Mouse (Mus musculus) embryonic facial prominence, embryonic 13.5 days (tissue): ENCODE measurements around the gene Tmem185a. TPM values are rescaled to one million over a fixed set of nuclear protein-coding genes. Genes with fewer than 3 reads are reported as not detected.
"Not testable (repeated sequence)": the region's sequence is repeated elsewhere in the genome, so short reads cannot be mapped to it uniquely, and the experiment has no call there.

Source experiments
- ATAC-seq: fragments of 200-750 bp; cut with Nextera tagmentation; 2 replicates; pipeline ENCODE4 v1.8.0; 2017; ENCODE audit warnings: low read depth; ENCODE audit not compliant: insufficient number of reproducible peaks, insufficient read depth, low FRiP score, low TSS enrichment
- H3K27ac ChIP-seq: fragments of 300-500 bp; sonication (generic); 2 replicates; pipeline ENCODE4 v1.5.1; 2015; ENCODE audit warnings: moderate library complexity, mild to moderate bottlenecking, inconsistent platforms
- H3K27me3 ChIP-seq: fragments of 300-500 bp; sonication (generic); 2 replicates; pipeline ENCODE4 v1.6.1; 2015; ENCODE audit warnings: mild to moderate bottlenecking, inconsistent platforms
- H3K36me3 ChIP-seq: fragments of 300-500 bp; sonication (generic); 2 replicates; pipeline ENCODE4 v1.6.1; 2015; ENCODE audit warnings: mild to moderate bottlenecking, inconsistent platforms
- H3K4me1 ChIP-seq: fragments of 300-500 bp; sonication (generic); 2 replicates; pipeline ENCODE4 v1.6.1; 2015; ENCODE audit warnings: inconsistent platforms
- H3K4me2 ChIP-seq: fragments of 300-500 bp; sonication (generic); 2 replicates; pipeline ENCODE4 v1.6.1; 2015; ENCODE audit warnings: moderate library complexity, mild to moderate bottlenecking, inconsistent platforms
- H3K4me3 ChIP-seq: fragments of 300-500 bp; sonication (generic); 2 replicates; pipeline ENCODE4 v1.5.1; 2015; ENCODE audit warnings: mild to moderate bottlenecking, inconsistent platforms
- H3K9ac ChIP-seq: fragments of 300-500 bp; sonication (generic); 2 replicates; pipeline ENCODE4 v1.6.1; 2015; ENCODE audit warnings: mild to moderate bottlenecking, inconsistent platforms
- H3K9me3 ChIP-seq: fragments of 300-500 bp; sonication (generic); 2 replicates; pipeline ENCODE4 v1.6.1; 2016; ENCODE audit warnings: inconsistent platforms
- WGBS: fragments of 180-500 bp; shearing (Covaris S2); methylation state at CpG from one replicate; pipeline ENCODE4 v1.1.7; 2015; ENCODE audit warnings: mixed read lengths; 5-methylcytosine and 5-hydroxymethylcytosine counted together
- polyA plus RNA-seq: library from polyadenylated mRNA; unstranded; fragments of >200 nt; fragmentation: Nextera tagmentation; extraction: Ambion mirVana; gene quantifications from 2 replicates; pipeline ENCODE4 v1.2.1, GENCODE M21; 2015

Gene Tmem185a
- polyA plus RNA-seq = 40.6 and 44.0 TPM in 2 replicates

- peak; percentile 81 for ATAC-seq
- WGBS = 31% methylated on average over 42 of the region's 42 CpGs
- peak within 1 kb of the TSS; percentile 68 for H3K27ac ChIP-seq
Observed at GRCm38 (mm10) chrX:70476792-70477776, at the start of gene Tmem185a. TSS of gene Tmem185a (minus strand) at chrX:70477180.

GRCm38 (mm10) chrX:70514413-70514812, 37.4 kb upstream of the Tmem185a start:
- 66% methylated on average over 3 of the region's 3 CpGs for WGBS
- H3K4me3 ChIP-seq, H3K4me2 ChIP-seq, H3K36me3 ChIP-seq, H3K9ac ChIP-seq, H3K27me3 ChIP-seq, H3K4me1 ChIP-seq, ATAC-seq, H3K9me3 ChIP-seq, H3K27ac ChIP-seq: not testable (repeated sequence)

More at GRCm38 (mm10) chrX:70476792-70477776, at the start of gene Tmem185a:
- peaks cover 8% of the 10 kb centered on the region for H3K27me3 ChIP-seq
- no peaks in the 10 kb centered on the region for H3K4me1 ChIP-seq
- H3K36me3 ChIP-seq = no peaks in the 10 kb centered on the region
- H3K9me3 ChIP-seq = no peaks in the 10 kb centered on the region
- H3K4me2 ChIP-seq = peak within 1 kb of the TSS; percentile 58
- H3K4me3 ChIP-seq = peak within 1 kb of the TSS; percentile 56
- peak within 1 kb of the TSS; percentile 74 for H3K9ac ChIP-seq

GRCm38 (mm10) chrX:70487328-70487727, 10.3 kb upstream of the Tmem185a start:
- not testable (repeated sequence) for ATAC-seq, H3K9me3 ChIP-seq, H3K27ac ChIP-seq, H3K36me3 ChIP-seq, H3K9ac ChIP-seq, H3K4me2 ChIP-seq, H3K27me3 ChIP-seq, H3K4me3 ChIP-seq, H3K4me1 ChIP-seq
- no CpG with 5 or more reads among the region's 1 CpGs for WGBS

GRCm38 (mm10) chrX:70482154-70482553, 5.2 kb upstream of the Tmem185a start:
- Histone ChIP-seq H3K36me3 (no peaks in the 10 kb centered on the region), H3K4me1 (no peaks in the 10 kb centered on the region), H3K27me3 (peaks cover 9% of the 10 kb centered on the region), H3K9ac (no peak overlapping the region), H3K9me3 (no peaks in the 10 kb centered on the region), H3K27ac (no peak overlapping the region), H3K4me2 (no peak overlapping the region), H3K4me3 (no peak overlapping the region)
- 43% methylated on average over 2 of the region's 2 CpGs for WGBS
- no peak for ATAC-seq

- no peak overlapping the region for H3K4me3 ChIP-seq
- WGBS = 64% methylated on average over 5 of the region's 5 CpGs
- H3K4me1 ChIP-seq = no peaks in the 10 kb centered on the region
- H3K9me3 ChIP-seq = no peaks in the 10 kb centered on the region
- H3K27ac ChIP-seq = no peak overlapping the region
- no peak for ATAC-seq
- H3K36me3 ChIP-seq = no peaks in the 10 kb centered on the region
- peaks cover 9% of the 10 kb centered on the region for H3K27me3 ChIP-seq
- no peak overlapping the region for H3K4me2 ChIP-seq
- H3K9ac ChIP-seq = no peak overlapping the region
Observed at GRCm38 (mm10) chrX:70478701-70479100, 1.7 kb upstream of the Tmem185a start.

- Histone ChIP-seq H3K4me3 (0 out of 2 replicates have a peak overlapping the region, but pooled peaks have one; percentile 56), H3K4me2 (peak overlapping the region; percentile 58; the same call in 1 of the 2 replicates), H3K27ac (no peak overlapping the region), H3K9ac (no peak overlapping the region), H3K9me3 (no peaks in the 10 kb centered on the region), H3K36me3 (no peaks in the 10 kb centered on the region), H3K4me1 (no peaks in the 10 kb centered on the region), H3K27me3 (0 out of 2 replicates have a peak, but pooled peaks cover 5% of the 10 kb centered on the region)
- ATAC-seq = no peak
- 79% methylated on average over 3 of the region's 3 CpGs for WGBS
Observed at GRCm38 (mm10) chrX:70475215-70475765, 1.7 kb downstream of the Tmem185a start.

GRCm38 (mm10) chrX:70466897-70467296, 10.1 kb downstream of the Tmem185a start:
- no peaks in the 10 kb centered on the region for H3K36me3 ChIP-seq
- no peak overlapping the region for H3K27ac ChIP-seq
- no peak overlapping the region for H3K4me3 ChIP-seq
- 52% methylated on average over 1 of the region's 1 CpGs for WGBS
- no peak overlapping the region for H3K4me2 ChIP-seq
- ATAC-seq = no peak
- no peaks in the 10 kb centered on the region for H3K27me3 ChIP-seq
- no peak overlapping the region for H3K9ac ChIP-seq
- H3K4me1 ChIP-seq = no peaks in the 10 kb centered on the region
- no peaks in the 10 kb centered on the region for H3K9me3 ChIP-seq

GRCm38 (mm10) chrX:70465489-70465888, 11.5 kb downstream of the Tmem185a start:
- ATAC-seq = no peak
- no peaks in the 10 kb centered on the region; the same call in 1 of the 2 replicates for H3K27me3 ChIP-seq
- WGBS = 85% methylated on average over 2 of the region's 2 CpGs
- H3K4me1 ChIP-seq = no peaks in the 10 kb centered on the region
- H3K9me3 ChIP-seq = no peaks in the 10 kb centered on the region
- no peak overlapping the region for H3K9ac ChIP-seq
- no peak overlapping the region for H3K4me2 ChIP-seq
- H3K27ac ChIP-seq = no peak overlapping the region
- 0 out of 2 replicates have a peak, but pooled peaks cover 9% of the 10 kb centered on the region for H3K36me3 ChIP-seq
- no peak overlapping the region for H3K4me3 ChIP-seq

GRCm38 (mm10) chrX:70463621-70464020, 13.4 kb downstream of the Tmem185a start:
- Histone ChIP-seq H3K27me3 (no peaks in the 10 kb centered on the region; the same call in 1 of the 2 replicates), H3K4me1 (no peaks in the 10 kb centered on the region), H3K36me3 (0 out of 2 replicates have a peak, but pooled peaks cover 9% of the 10 kb centered on the region), H3K27ac (no peak overlapping the region), H3K4me3 (no peak overlapping the region), H3K9ac (no peak overlapping the region), H3K9me3 (no peaks in the 10 kb centered on the region), H3K4me2 (no peak overlapping the region)
- no peak for ATAC-seq
- WGBS = 82% methylated on average over 5 of the region's 5 CpGs

GRCm38 (mm10) chrX:70452359-70452758, 24.6 kb downstream of the Tmem185a start:
- H3K4me2 ChIP-seq, H3K36me3 ChIP-seq, H3K27ac ChIP-seq, ATAC-seq, H3K9me3 ChIP-seq, H3K4me3 ChIP-seq, H3K9ac ChIP-seq, H3K4me1 ChIP-seq, H3K27me3 ChIP-seq: not testable (repeated sequence)
- WGBS = no CpG with 5 or more reads among the region's 1 CpGs

- 66% methylated on average over 3 of the region's 3 CpGs for WGBS
- H3K9ac ChIP-seq, H3K27ac ChIP-seq, ATAC-seq, H3K36me3 ChIP-seq, H3K4me2 ChIP-seq, H3K4me3 ChIP-seq, H3K4me1 ChIP-seq, H3K9me3 ChIP-seq, H3K27me3 ChIP-seq: not testable (repeated sequence)
Observed at GRCm38 (mm10) chrX:70425473-70425872, 51.5 kb downstream of the Tmem185a start.
